Mouse (Mus musculus) embryo, embryonic 10.5 days (tissue): ENCODE results near the gene Myh9.
A peak's percentile ranks its signal among the peaks of the same experiment; 100 is the strongest.

ENCODE experiments used
- DNase-seq: peaks from one replicate; pipeline ENCODE4 v3.0.0-alpha.2; 2015; ENCODE audit warnings: low spot score

Myh9 gene

GRCm38 (mm10) chr15:77842047-77842843 is at the start of gene Myh9:
Myh9 (minus strand) TSS chr15:77842175.
- DNase-seq = peak; percentile 100

DNA sequence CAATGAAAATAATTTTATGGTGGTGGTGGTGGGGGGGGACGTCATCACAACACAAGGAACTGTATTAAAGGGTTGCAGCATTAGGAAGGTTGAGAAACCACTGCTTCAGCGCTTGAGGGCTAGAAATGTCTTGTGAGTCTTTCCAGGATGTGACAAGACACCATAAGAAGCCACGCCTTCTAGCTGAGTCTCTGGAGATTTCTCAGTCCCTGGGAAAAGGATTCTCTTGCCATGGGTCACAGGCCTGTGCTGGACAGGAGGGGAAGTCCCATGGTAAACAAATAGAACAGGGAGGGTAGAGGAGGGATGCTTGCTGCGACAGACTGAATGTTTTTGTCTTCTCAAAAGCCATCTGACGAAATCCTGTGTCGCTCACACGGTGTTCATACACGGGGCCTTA is 49.8 kb upstream of the Myh9 start:
- no peak for DNase-seq

DNA sequence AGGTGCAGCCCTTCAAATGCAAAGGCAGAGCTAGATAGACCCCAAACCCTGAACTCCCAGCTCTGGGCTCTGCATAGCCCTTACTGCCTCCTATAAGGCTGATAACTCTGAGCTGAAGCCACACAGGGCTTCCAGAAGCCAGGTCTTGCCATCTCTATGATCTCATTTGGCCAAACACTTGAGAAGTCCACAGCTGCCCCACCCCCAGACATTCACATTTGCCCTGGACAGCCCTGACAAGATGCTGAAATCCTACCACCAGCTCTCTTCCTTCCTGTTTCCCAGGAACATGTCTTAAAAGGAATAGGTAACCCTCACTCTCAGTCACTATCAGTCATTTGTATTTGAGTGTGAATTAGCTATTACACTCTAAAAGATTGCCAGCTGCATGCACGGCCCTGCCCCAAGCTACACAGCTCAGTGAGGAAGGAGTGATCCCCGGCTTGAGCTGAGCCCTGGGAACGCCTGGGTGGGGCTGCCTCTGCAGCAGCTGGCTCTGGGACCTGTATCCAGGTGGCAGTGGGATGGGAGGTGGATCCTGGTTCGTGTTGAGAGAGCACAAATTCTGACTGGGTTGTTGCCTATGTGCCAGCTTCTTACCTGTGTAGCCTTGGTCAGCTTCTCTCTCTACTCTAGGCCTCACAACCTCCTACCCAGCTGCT is 47.9 kb upstream of the Myh9 start:
- DNase-seq = no peak

DNA sequence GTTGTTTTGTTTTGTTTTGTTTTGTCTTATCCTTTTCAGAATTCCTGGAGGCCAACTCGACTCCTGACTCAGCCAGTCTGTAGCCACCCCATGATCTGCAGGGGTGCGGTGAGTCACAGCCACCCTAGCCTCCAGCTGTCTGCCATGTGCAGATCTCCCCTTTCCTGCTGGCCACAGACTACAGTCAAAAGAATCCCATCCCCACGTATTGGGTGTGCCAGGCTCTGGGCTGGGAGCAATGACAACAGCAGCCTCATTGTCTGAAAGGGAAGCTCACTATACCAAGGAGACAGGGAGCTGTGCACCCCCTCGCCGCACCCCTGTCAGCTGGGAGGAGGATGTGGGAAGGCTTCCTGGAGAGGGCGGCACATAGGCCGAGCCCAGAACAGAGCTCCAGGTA is 46.3 kb upstream of the Myh9 start:
- no peak for DNase-seq

DNA sequence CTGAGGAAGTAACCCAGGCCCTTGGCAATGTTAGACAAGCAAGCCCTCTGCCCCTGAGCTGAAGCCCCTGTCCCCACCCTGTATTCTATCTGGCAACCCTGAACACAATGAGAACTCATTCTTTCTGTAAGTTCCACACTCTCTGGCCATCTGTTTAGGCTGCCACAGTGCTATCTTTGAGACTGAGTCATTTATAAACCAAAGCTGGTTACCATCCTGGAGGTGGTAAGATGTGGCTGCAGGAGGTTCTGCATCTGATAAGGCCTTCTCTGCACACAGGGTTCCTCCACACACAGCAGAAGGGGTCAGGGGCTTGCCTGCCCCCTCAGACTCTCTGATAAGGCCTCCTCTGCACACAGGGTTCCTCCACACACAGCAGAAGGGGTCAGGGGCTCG is 45.1 kb upstream of the Myh9 start:
- no peak for DNase-seq

- no peak for DNase-seq
Measured at GRCm38 (mm10) chr15:77886369-77887092, 44.6 kb upstream of the Myh9 start.

- no peak for DNase-seq
Measured at GRCm38 (mm10) chr15:77885945-77886344, 44.0 kb upstream of the Myh9 start.

GRCm38 (mm10) chr15:77885159-77885558 is 43.2 kb upstream of the Myh9 start:
- DNase-seq = no peak

GRCm38 (mm10) chr15:77883697-77884010 is 41.7 kb upstream of the Myh9 start:
- DNase-seq = no peak

DNA sequence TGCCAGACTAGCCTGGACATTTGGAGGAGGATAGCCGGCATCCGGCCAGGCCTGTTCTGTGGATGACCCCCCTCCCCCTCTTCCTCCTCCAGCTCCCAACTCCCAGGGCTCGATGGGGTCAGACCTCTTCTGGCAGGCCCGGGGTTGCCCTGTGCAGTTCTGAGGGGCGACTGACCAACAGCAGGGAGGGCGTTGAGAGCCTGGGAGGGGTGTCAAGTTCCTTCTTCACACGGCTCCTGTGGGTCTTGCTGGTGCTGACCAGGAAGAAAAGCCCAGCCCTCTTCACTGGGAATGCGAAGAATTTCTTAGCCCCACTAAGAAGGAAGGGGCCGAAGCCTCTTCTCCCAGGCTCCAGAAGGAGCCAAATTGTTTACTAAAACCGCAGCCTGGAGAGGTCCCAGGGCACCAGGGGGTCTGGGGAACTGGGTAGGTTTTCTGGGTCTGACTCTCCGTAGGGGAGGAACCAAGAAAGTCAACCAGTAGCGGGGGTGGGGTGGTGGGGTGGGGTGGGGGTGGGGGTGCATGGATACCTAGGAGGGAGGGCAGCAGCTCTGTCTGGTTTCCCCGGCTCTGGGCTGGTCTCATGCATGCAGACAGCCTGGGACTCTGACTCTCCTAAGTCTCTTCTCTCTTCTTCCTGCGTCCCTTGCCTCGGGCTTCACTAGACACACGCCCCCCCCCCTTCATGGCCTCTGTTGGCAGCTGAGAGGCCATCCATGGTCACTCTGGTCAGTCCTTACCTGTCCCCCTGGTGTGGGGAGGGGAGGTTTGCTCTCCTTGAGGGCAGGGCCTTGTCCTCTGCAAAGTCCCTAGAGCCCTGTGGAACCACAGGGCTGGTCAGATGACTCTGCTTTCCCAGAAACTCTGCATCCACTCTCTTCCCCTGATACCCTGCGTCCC is 41.1 kb upstream of the Myh9 start:
- peak; percentile 83 for DNase-seq

GRCm38 (mm10) chr15:77882297-77882696 is 40.3 kb upstream of the Myh9 start:
- DNase-seq = no peak

DNA sequence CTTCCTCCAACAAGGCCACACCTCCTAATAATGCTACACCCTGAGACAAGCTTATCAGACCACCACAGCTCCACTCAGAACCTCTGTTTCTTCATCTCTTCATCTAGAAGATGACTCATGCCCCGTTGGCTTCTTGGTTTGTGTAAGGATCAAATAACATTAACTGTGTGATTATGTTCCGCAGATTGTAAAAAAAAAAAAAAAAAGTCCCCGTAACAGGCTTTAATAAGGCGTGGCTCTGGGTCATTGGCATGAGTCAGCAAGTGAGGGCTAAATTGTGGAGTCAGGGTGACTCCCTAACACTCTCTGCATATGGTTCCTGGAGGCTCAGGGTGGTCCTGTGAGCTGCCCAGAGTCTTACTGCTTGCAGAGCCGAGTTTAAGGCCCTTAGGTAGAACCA is 39.7 kb upstream of the Myh9 start:
- DNase-seq = no peak

DNA sequence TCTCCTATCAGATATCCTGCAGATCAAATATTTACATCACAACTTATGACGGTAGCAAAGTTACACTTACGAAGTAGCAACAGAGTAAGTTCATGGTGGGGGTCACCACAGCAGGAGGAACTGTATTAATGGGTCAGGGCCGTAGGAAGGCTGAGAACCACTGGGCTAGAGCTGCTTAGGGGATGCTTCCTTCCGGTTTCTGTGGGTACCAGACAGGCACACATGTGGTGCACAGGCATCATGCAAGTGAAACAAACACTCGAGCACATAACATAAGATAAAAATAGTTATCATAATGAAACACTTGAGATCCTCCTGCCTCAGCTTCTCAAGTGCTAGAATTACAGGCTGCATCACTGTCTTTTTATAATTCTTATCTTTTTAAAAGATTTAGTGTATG is 38.8 kb upstream of the Myh9 start:
- no peak for DNase-seq

- no peak for DNase-seq
Measured at GRCm38 (mm10) chr15:77879756-77880155, 37.8 kb upstream of the Myh9 start.

GRCm38 (mm10) chr15:77877209-77877608 is 35.2 kb upstream of the Myh9 start:
- no peak for DNase-seq

- DNase-seq = no peak
Measured at GRCm38 (mm10) chr15:77876716-77877115, 34.7 kb upstream of the Myh9 start.

DNA sequence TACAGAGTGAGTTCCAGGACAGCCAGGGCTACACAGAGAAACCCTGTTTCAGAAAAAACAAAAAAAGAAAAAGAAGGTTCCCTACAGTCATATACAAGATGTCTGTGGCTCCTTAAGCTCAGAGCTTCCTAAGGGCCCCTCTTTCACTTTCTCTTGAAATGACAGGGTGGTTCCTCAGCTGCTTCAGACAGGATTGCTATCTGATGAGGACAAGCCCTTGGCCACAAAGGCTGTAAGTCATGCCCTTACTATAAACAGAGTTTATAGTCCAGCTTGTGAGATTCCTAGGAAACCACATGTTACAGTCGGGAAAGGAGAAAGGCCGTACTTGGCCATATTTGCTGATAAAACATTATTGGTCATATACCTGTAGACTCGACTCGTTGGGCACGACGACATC is 34.0 kb upstream of the Myh9 start:
- DNase-seq = no peak

DNA sequence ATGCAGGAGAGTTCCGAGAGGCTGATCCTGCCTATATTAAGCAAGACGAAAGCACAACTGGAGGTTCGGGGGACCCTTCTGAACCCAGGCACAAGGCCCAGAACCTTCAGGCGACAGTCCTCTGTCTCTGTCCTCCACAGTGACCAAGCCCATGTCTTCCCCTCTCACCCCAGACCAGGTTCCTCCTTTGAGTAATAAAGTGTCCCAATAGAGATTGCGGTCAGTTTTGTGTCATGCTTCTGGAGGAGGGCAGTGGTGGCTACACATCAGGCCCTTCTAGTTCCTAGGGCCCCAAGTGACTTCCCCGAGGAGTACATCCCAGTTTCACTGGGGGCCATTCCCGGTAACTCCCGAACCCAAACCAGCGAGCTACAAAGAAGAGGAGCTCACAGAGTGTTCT is 32.8 kb upstream of the Myh9 start:
- DNase-seq = no peak

- DNase-seq = no peak
Measured at GRCm38 (mm10) chr15:77874310-77874709, 32.3 kb upstream of the Myh9 start.

GRCm38 (mm10) chr15:77873564-77873963 is 31.6 kb upstream of the Myh9 start:
- DNase-seq = peak; percentile 47

DNA sequence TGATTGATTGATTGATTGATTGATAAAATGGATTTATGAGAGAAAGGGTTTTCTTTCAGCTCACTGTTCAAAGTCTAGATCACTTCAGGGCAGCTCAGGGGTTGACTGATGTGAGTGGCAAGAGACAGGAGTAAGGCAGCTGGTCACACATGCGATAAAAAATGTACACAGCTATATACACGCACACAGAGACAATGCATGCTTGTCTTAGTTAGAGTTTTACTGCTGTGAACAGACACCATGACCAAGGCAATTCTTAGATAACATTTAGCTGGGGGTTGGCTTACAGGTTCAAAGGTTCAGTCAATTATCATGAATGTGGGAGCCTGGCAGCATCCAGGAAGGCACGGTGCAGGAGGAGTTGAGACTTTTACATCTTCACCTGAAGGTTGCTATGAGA is 31.0 kb upstream of the Myh9 start:
- DNase-seq = no peak

- DNase-seq = no peak
Measured at GRCm38 (mm10) chr15:77868340-77868739, 26.4 kb upstream of the Myh9 start.
